Mouse (Mus musculus) neural tube, postnatal 0 days (tissue): ENCODE measurements around the gene Gm45902. TPM values are rescaled to one million over a fixed set of nuclear protein-coding genes. Genes with fewer than 3 reads are reported as not detected.

Experiments
- polyA plus RNA-seq: library from polyadenylated mRNA; unstranded; fragments of >200 nt; fragmentation: Nextera tagmentation; extraction: Ambion mirVana; gene quantifications from 2 replicates; pipeline ENCODE4 v1.2.1, GENCODE M21; 2015

Gm45902 gene
- polyA plus RNA-seq, result 3.5 and 3.7 TPM in 2 replicates

GRCm38 (mm10) chr2:3512552-3513454 lies at the start of gene Gm45902, which contains the start of the genes Hspa14 and Cdnf:
TSS of gene Gm45902 (minus strand) at chr2:3512790.
TSS of gene Hspa14 (minus strand) at chr2:3512814.
TSS of gene Cdnf (plus strand) at chr2:3513030.

GRCm38 (mm10) chr2:3474861-3475283 lies 37.7 kb downstream of the Gm45902 start, which contains the start of gene Suv39h2:
TSS of gene Suv39h2 (minus strand) at chr2:3475031.

Other genes starting within 250 kb of the Gm45902 start
- gene Nmt2, start 228.6 kb downstream of the Gm45902 start, polyA plus RNA-seq, result 90.1 and 90.5 TPM in 2 replicates
- 12.0 and 12.9 TPM in 2 replicates for gene Rpp38, start 180.1 kb downstream of the Gm45902 start, polyA plus RNA-seq
- 11.3 and 12.3 TPM in 2 replicates for gene Acbd7, start 176.6 kb downstream of the Gm45902 start, polyA plus RNA-seq
- gene Olah, start 115.6 kb downstream of the Gm45902 start, polyA plus RNA-seq, result not detected in 2 replicates
- 9.5 and 10.0 TPM in 2 replicates for gene Meig1, start 90.1 kb downstream of the Gm45902 start, polyA plus RNA-seq
- 5.8 and 6.5 TPM in 2 replicates for gene Dclre1c, start 88.7 kb downstream of the Gm45902 start, polyA plus RNA-seq
- 5.6 and 6.7 TPM in 2 replicates for gene Suv39h2, start 37.8 kb downstream of the Gm45902 start, polyA plus RNA-seq
- 54.3 and 55.3 TPM in 2 replicates for gene Hspa14, start within 50 bp of the Gm45902 start, polyA plus RNA-seq
- 0.36 and 0.39 TPM in 2 replicates for gene Cdnf, start 240 bp upstream of the Gm45902 start, polyA plus RNA-seq
- gene Fam107b, start 57.7 kb upstream of the Gm45902 start, polyA plus RNA-seq, result 13.5 and 13.6 TPM in 2 replicates